Mouse (Mus musculus) liver, embryonic 13.5 days (tissue): ENCODE results near the gene Tas2r104. TPM values are rescaled to one million over a fixed set of nuclear protein-coding genes. Genes with fewer than 3 reads are reported as not detected.

ENCODE experiments used
- ATAC-seq: fragments of 200-750 bp; cut with Nextera tagmentation; 2 replicates; pipeline ENCODE4 v1.8.0; 2017; ENCODE audit warnings: low read depth, mild to moderate bottlenecking, moderate number of reproducible peaks, moderate library complexity
- DNase-seq: peaks from one replicate; pipeline ENCODE4 v3.0.0; 2022
- H3K27ac ChIP-seq: fragments of 300-500 bp; sonication (generic); 2 replicates; pipeline ENCODE4 v1.5.1; 2015; ENCODE audit warnings: moderate library complexity, mild to moderate bottlenecking, inconsistent platforms
- H3K27me3 ChIP-seq: fragments of 300-500 bp; sonication (generic); 2 replicates; pipeline ENCODE4 v1.6.1; 2015; ENCODE audit warnings: mild to moderate bottlenecking, inconsistent platforms
- H3K36me3 ChIP-seq: fragments of 300-500 bp; sonication (generic); 2 replicates; pipeline ENCODE4 v1.6.1; 2015; ENCODE audit warnings: mild to moderate bottlenecking, inconsistent platforms
- H3K4me1 ChIP-seq: fragments of 300-500 bp; sonication (generic); replicated peaks from 2 replicates; pipeline ENCODE4 v1.6.1; 2015; ENCODE audit warnings: inconsistent platforms
- H3K4me2 ChIP-seq: fragments of 300-500 bp; sonication (generic); 2 replicates; pipeline ENCODE4 v1.6.1; 2015; ENCODE audit warnings: inconsistent platforms, mild to moderate bottlenecking, moderate library complexity
- H3K4me3 ChIP-seq: fragments of 300-500 bp; sonication (generic); replicated peaks from 2 replicates; pipeline ENCODE4 v1.5.1; 2015; ENCODE audit warnings: mild to moderate bottlenecking, inconsistent platforms
- H3K9ac ChIP-seq: fragments of 300-500 bp; sonication (generic); 2 replicates; pipeline ENCODE4 v1.6.1; 2015; ENCODE audit warnings: mild to moderate bottlenecking, inconsistent platforms
- H3K9me3 ChIP-seq: fragments of 300-500 bp; sonication (generic); replicated peaks from 2 replicates; pipeline ENCODE4 v1.6.1; 2016; ENCODE audit warnings: inconsistent platforms
- WGBS: fragments of 180-500 bp; shearing (Covaris S2); methylation state at CpG from one replicate; pipeline ENCODE4 v1.1.7; 2015; ENCODE audit not compliant: insufficient replicate concordance; 5-methylcytosine and 5-hydroxymethylcytosine counted together
- polyA plus RNA-seq: library from polyadenylated mRNA; unstranded; fragments of >200 nt; fragmentation: Nextera tagmentation; extraction: Ambion mirVana; gene quantifications from 2 replicates; pipeline ENCODE4 v1.2.1, GENCODE M21; 2015

Gene Tas2r104
- polyA plus RNA-seq = not detected in 2 replicates

- DNase-seq (no peak), ATAC-seq (no peak)
- H3K4me3 ChIP-seq = no peak within 1 kb of the TSS
- no peaks in the 10 kb centered on the region for H3K4me1 ChIP-seq
- H3K4me2 ChIP-seq = no peak within 1 kb of the TSS
- no peak within 1 kb of the TSS for H3K9ac ChIP-seq
- 46% methylated on average over 1 of the region's 1 CpGs for WGBS
- H3K27me3 ChIP-seq = no peaks in the 10 kb centered on the region
- H3K9me3 ChIP-seq = no peaks in the 10 kb centered on the region
- H3K36me3 ChIP-seq = no peaks in the 10 kb centered on the region
- H3K27ac ChIP-seq = no peak within 1 kb of the TSS
These were observed at the start of gene Tas2r104 for GRCm38 (mm10) chr6:131685644-131686043. Tas2r104 (minus strand) TSS chr6:131685744.

GRCm38 (mm10) chr6:131712803-131713202 is 27.3 kb upstream of the Tas2r104 start:
- whole genome bisulfite sequencing = 33% methylated on average over 7 of the region's 7 CpGs
- ATAC-seq (no peak), DNase-seq (no peak)
- Histone ChIP-seq H3K4me3 (no peak overlapping the region), H3K27me3 (no peaks in the 10 kb centered on the region), H3K9ac (no peak overlapping the region), H3K4me1 (no peaks in the 10 kb centered on the region), H3K9me3 (no peaks in the 10 kb centered on the region), H3K4me2 (no peak overlapping the region), H3K27ac (no peak overlapping the region), H3K36me3 (no peaks in the 10 kb centered on the region)

DNA sequence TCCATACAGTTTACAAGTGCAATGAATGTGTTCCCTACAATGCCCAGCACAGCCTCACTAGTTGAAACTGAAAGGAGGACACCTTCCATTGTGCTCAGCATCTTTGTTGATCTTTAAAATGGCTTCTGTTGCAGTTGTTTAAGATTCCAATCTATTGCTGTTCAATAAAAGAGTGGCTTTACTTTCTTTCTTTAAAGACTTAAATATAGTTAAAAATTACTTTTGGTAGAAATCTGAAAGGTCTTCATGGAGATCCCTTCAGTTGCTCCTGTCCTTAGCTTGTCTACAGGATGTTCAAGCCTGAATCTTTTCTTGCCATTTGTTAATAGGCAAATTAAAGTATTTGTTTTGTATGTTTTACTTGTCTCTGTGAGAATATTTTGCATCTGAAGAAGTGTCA is 4.4 kb upstream of the Tas2r104 start, which contains the start of gene Tas2r114:
Gene Tas2r114 (minus strand): TSS at position 101 of the 400 bp plus-strand sequence.
- H3K27ac ChIP-seq = no peak within 1 kb of the TSS
- DNase-seq = no peak
- H3K36me3 ChIP-seq = no peaks in the 10 kb centered on the region
- H3K4me3 ChIP-seq = no peak within 1 kb of the TSS
- H3K4me1 ChIP-seq = no peaks in the 10 kb centered on the region
- ATAC-seq = no peak
- H3K27me3 ChIP-seq = no peaks in the 10 kb centered on the region
- H3K9me3 ChIP-seq = 0 out of 2 replicates have a peak, but pooled peaks cover 2% of the 10 kb centered on the region
- no peak within 1 kb of the TSS for H3K4me2 ChIP-seq
- H3K9ac ChIP-seq = no peak within 1 kb of the TSS

- Histone ChIP-seq H3K4me1 (no peaks in the 10 kb centered on the region), H3K9me3 (no peaks in the 10 kb centered on the region), H3K27me3 (no peaks in the 10 kb centered on the region), H3K4me2 (no peak within 1 kb of the TSS), H3K9ac (no peak within 1 kb of the TSS), H3K36me3 (no peaks in the 10 kb centered on the region), H3K27ac (no peak within 1 kb of the TSS), H3K4me3 (no peak within 1 kb of the TSS)
- 55% methylated on average over 1 of the region's 1 CpGs for WGBS
- no peak for ATAC-seq
- no peak for DNase-seq
These were observed 1.9 kb upstream of the Tas2r104 start, which contains the start of gene Tas2r105 for GRCm38 (mm10) chr6:131687395-131687794. Tas2r105 (minus strand) TSS chr6:131687495.

GRCm38 (mm10) chr6:131678786-131679185 is 6.8 kb downstream of the Tas2r104 start, which contains the start of gene Tas2r106:
Tas2r106 (minus strand) TSS chr6:131678886.
- Histone ChIP-seq H3K9ac (no peak within 1 kb of the TSS), H3K27ac (no peak within 1 kb of the TSS), H3K9me3 (0 out of 2 replicates have a peak, but pooled peaks cover 4% of the 10 kb centered on the region), H3K36me3 (no peaks in the 10 kb centered on the region), H3K4me2 (no peak within 1 kb of the TSS), H3K4me1 (no peaks in the 10 kb centered on the region), H3K4me3 (no peak within 1 kb of the TSS), H3K27me3 (no peaks in the 10 kb centered on the region)
- 54% methylated on average over 3 of the region's 3 CpGs for WGBS
- no peak for DNase-seq
- ATAC-seq = no peak

- DNase-seq (no peak), ATAC-seq (no peak)
- no peak within 1 kb of the TSS for H3K27ac ChIP-seq
- no peak within 1 kb of the TSS for H3K4me2 ChIP-seq
- H3K4me3 ChIP-seq = no peak within 1 kb of the TSS
- H3K27me3 ChIP-seq = no peaks in the 10 kb centered on the region
- H3K36me3 ChIP-seq = no peaks in the 10 kb centered on the region
- 0 out of 2 replicates have a peak, but pooled peaks cover 3% of the 10 kb centered on the region for H3K9me3 ChIP-seq
- no peaks in the 10 kb centered on the region for H3K4me1 ChIP-seq
- H3K9ac ChIP-seq = no peak within 1 kb of the TSS
These were observed 25.5 kb downstream of the Tas2r104 start, which contains the start of gene Tas2r107 for GRCm38 (mm10) chr6:131660049-131660448. Tas2r107 (minus strand) TSS chr6:131660149.

Other genes with a start within 250 kb of the Tas2r104 start
- gene 5430401F13Rik, start 199.3 kb downstream of the Tas2r104 start, polyA plus RNA-seq = not detected in 2 replicates
- not detected in 2 replicates for gene Gm6619, start 199.3 kb downstream of the Tas2r104 start, polyA plus RNA-seq
- gene Tas2r130, start 54.8 kb downstream of the Tas2r104 start, polyA plus RNA-seq = not detected in 2 replicates
- gene Tas2r107, start 25.6 kb downstream of the Tas2r104 start, polyA plus RNA-seq = not detected in 2 replicates
- not detected in 2 replicates for gene Tas2r106, start 6.9 kb downstream of the Tas2r104 start, polyA plus RNA-seq
- not detected in 2 replicates for gene Tas2r105, start 1.8 kb upstream of the Tas2r104 start, polyA plus RNA-seq
- not detected in 2 replicates for gene Tas2r114, start 4.3 kb upstream of the Tas2r104 start, polyA plus RNA-seq